Mouse (Mus musculus) adrenal gland, adult 8-10 months (tissue): ENCODE results near the gene Atp13a3. TPM values are rescaled to one million over a fixed set of nuclear protein-coding genes. Genes with fewer than 3 reads are reported as not detected.
"Not testable (repeated sequence)": the region's sequence is repeated elsewhere in the genome, so short reads cannot be mapped to it uniquely, and the experiment has no call there.

Source experiments
- DNase-seq: peaks from one replicate; pipeline ENCODE4 v3.0.0; 2022
- total RNA-seq, 4 experiments: library from RNA; stranded (reverse); gene quantifications; 2 replicates each; pipeline ENCODE4 v1.2.4; 2022

Atp13a3 gene
- 100 to 1,000 TPM in 1 of 4 experiments, 10 to 100 TPM in 3; 64.3 to 103 (median 80.5) TPM for total RNA-seq

DNA sequence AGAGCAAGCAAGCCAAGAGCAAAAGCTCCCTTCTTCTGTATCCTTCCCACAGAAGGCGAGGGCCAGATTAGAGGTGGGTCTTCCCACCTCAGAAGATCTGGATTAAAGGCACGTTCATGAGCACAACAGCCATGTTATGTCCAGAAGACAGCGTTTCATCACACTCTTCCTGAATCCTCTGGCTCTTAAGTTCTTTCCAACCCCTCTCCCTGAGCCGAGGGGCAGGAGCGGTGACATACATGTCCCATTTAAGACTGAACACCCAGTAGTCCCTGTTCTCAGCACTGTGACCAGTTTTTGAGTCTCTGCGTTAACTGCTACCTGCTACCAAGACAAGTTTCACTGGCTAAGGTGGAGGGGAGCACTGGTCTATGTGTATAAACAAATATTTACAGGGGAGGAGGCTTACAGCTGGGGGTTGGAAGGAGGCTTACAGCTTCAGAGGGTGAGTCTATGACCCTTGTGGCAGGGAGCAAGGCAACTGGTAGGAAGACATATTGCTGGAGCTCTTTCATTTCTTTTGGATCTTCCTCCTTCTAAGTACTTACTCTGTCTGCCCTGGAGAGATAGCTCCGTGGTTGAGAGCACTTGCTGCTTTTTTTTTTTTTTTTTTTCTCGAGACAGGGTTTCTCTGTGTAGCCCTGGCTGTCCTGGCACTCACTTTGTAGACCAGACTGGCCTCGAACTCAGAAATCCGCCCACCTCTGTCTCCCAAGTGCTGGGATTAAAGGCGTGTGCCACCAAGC is at the start of gene Atp13a3:
Gene Atp13a3 (minus strand): TSS at position 51 of the 746 bp plus-strand sequence.
- no peak for DNase-seq

DNA sequence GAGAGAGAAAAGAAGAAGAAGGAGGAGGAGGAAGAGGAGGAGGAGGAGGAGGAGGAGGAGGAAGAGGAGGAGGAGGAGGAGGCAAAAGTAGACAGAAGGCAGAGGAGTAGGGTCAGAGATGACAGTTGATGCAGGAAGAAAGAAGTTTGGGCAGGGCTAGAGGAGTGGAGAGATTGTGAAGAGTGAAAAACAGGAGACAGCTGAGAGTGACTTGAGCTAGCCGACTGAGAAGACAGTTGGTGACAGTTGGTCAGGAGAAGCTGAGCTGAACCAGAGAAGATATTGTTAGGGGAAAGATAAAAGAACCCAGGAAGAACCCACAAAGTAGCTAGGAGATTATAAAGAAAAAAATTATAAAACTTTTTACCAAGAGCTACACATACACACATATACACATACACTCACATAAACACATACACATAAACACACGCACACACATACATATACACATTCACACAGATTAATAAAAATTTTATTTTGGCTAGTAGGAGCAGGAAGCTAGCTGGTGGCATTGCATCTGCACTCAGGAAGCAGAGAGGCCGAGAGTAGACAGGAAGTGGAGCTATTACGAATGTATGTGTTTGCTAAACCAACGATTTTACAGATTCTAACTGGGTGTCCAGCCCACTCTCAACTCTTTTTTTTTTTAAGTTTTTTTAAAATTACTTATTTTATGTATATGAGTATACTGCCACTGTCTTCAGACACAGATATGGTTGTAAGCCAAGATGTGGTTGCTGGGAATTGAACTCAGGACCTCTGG is 47.6 kb upstream of the Atp13a3 start:
- DNase-seq: no peak

DNA sequence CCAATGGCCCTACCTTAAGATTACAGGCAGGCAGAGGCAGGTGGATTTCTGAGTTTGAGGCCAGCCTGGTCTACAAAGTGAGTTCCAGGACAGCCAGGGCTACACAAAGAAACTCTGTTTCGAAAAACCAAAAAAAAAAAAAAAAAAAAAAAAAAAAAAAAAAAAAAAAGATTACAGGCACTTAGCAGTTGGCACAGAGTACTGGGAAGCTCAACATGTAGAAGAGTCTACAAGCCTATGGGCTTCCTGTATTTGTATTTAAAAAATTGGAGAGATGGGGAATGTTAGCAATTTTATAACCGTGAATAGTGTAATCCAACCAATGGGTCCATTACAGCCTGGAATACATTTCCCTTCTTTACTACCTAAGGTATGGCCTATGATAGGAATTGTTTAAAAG is 45.4 kb upstream of the Atp13a3 start:
- DNase-seq: not testable (repeated sequence)

DNA sequence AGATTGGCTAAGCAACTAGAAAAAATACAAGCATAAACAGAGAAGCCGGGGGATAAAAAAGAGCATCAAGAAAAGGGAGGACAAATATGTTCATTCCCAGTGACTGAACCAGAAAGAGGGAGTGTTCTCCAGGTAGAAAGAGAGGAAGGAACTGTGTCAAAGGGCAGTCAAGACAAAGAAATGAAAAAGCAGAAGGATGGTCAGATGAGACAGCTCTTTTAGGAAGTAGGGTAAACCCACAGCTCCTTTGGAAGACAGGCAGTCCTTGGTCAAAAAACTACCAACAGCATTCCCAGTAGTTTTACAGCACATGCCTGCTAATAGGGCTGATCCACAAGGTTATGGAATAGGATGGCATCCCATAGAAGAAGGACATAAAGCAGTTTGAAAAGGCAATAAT is 43.2 kb upstream of the Atp13a3 start:
- DNase-seq: no peak

DNA sequence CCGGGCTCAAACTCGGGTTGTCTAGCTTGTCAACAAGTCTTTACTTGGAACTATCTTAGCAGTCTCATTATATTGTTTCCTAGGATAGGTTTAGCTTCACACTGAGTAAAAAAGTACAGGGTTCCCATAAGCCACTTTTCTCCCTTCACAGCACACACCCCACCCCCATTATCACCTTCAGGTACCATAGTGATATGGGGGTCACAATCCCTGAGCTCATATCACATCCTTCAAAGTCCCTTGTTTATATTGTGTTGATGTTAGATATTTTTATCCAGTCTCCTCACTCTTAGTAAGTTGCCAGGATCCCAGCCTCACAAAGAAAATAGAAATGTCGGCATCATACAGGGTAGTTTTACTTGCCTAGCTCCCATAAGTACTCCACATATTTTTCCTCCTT is 42.4 kb upstream of the Atp13a3 start:
- no peak for DNase-seq

DNA sequence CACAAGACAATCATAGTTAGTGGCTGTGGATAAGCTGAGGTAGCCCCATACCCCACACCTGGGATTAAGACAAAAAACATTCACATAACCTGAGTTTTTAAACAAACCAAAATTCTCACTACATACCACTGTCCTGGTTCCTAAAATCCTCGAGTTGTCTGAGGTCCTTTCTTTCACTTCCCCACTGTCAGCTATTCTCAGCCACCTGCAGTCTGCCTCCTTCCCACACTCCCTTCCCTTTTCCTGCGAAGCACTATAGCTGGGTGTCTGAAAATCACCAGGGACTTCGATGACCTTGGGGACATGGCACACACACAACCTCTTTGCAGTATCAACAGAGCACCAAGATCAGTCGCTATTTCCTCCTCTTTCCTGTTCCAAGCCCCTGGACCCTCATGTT is 41.9 kb upstream of the Atp13a3 start:
- DNase-seq: no peak

DNA sequence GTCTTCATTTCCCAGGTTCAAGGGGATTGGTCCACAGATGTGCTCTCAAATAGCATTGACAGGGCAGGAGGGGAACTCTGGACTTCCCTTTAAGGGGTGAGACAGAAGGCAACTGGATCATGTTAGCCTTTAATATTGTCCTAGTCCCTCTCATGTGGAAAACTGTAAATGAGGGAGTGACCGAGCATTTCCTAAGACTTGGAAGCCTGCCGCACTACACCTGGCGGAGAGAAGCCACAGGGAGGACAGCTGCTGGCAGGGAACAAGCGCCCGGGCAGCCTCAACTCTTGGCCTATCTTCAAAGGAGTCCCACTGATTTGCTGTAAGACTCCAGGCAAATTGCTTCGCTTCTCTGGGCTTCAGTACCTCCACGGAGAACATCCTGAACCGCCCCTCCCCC is 37.6 kb upstream of the Atp13a3 start:
- no peak for DNase-seq

DNA sequence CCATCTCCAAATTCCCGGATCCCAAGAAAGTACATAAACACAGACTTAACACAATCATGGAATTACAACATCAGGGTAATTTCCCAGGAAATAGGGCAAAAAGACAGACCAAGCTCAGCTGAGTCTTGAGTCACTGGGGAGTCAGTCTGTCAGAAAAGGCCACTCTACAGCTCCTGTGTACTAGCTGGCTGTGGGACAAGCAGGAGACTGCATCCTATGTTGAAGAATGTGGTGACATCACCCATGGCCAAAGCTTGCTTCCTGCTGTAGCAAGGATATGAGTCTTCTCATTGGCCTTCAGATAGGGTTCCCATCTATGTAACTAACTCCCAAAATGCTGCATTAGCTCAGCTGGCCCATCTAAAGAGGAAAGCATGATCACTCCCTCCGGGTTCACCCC is 36.7 kb upstream of the Atp13a3 start:
- peak; percentile 42 for DNase-seq

DNA sequence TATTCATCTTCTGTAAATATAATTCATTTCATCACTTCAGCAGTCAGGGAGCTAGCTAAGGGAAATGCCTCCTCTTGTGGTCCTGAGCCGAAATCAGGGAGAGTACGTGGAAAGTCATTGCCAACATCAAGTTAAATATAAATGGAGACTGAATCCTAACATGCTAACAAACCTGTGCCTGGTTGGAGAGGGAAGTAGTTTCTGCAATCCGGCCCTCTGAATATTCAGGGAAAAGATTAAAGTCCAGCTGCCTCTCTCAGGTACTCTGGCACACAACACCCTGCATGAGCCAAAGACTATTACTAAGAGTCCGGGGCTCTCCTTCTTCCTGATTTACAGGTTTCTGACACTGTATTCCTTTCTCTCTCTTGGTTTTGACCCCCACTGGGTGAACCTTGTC is 35.6 kb upstream of the Atp13a3 start:
- DNase-seq: no peak

DNA sequence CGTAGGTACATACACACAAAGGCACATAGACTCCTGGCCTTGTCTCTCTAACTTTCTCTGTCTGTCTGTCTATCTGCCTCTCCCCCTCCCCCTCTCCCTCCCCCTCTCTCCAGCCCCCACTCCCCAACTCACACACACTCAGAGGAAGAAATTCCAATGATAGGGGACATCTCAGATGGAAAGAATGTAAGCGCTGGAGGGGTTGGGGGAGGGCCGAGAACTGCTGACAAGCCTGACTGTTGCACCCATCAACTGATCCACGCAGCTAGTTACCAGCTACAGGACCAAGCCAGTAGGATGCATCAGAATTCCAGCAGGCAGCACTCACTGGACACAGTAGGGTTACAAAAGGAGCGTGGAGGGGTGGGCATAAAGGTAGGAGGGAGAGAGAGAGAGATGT is 34.1 kb upstream of the Atp13a3 start:
- no peak for DNase-seq

DNA sequence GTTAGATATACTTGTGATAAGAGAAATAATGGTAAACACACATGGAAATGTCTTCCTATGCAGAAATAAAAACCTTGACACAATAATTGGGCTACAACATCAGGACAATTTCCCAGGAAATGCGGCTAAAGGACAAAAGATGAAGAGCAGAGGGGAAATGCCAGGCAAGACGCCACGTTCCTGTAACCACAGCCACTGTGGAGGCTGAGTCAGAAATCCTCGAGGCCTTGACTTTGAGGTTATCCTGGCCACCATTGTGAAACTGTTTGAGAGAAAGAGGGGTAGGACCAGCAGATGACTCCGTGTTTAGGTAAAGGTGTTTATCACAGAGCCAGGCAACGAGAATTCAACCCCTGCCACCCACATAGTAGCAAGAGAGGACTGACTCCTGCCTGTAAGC is 33.6 kb upstream of the Atp13a3 start:
- DNase-seq: peak; percentile 38

DNA sequence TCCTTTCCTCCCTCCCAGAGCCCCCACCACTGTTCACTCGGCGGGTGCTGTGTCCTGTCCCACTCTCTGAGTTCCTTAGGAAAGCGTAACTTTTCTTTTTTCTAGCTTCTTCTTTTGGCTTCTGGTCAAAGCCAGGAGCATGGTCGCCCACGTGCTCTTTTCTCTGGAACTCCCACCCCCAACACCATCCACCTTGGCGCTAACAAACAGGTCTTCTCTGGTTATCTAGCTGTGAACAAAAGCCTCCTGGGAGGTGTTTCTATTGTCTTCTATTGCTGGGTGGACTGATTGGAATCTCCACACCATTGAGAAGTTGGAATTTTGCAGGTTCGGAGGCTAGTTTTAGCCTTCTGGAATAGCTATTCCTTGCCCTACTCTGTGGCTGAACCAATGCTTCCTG is 30.5 kb upstream of the Atp13a3 start:
- DNase-seq: no peak

DNA sequence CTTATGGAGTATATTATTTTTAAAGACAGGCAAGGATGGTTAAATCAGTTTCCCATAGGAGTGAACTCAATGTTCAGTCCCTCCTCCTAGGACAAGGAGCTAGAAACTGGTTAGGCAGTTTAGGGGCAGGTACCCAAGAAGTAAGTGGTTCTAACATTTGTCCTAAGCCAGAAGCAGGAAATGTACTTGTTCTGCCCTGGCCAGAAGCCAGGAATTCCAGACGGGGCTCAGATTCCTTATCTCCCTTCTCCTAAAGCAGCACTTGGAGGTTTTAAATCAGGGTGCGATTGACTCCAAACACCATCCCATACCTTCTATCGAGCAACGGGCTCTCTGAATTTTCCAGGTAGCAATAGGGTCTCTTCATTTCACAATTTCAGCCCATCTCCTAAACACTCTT is 29.6 kb upstream of the Atp13a3 start:
- DNase-seq: no peak

DNA sequence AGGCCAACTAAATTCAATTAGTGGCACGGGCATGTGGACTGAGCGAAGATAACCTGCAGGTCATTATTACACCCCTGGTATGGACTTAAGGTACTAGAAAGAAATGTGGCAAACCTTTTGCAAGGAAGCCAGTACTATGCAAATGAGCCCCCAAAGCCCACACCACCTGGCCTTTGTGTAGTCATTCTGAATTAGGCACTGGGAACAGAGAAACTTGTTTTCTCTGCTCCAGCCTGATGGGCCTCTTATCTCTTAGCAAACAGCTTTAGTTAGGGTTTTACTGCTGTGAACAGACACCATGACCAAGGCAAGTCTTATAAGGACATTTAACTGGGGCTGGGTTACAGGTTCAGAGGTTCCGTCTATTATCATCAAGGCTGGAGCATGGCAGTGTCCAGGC is 27.4 kb upstream of the Atp13a3 start:
- no peak for DNase-seq

DNA sequence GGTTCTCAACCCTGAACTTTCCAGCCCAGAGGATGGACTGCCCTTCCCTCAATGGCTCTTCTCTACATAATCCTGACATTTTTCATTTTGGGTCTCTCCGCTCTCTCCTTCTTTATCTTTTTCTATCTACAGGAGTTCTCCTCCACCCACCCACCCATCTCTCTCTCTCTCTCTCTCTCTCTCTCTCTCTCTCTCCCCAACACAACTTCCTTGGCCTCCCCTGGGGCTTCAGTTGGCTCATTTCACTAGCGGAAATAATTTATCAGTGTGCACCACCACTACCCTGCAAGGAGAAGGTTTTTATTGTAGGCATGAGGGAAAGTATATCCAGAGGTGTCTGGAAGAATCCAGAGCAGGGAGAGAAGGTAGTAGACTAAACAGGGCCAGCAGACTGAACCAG is 26.3 kb upstream of the Atp13a3 start:
- DNase-seq: no peak

DNA sequence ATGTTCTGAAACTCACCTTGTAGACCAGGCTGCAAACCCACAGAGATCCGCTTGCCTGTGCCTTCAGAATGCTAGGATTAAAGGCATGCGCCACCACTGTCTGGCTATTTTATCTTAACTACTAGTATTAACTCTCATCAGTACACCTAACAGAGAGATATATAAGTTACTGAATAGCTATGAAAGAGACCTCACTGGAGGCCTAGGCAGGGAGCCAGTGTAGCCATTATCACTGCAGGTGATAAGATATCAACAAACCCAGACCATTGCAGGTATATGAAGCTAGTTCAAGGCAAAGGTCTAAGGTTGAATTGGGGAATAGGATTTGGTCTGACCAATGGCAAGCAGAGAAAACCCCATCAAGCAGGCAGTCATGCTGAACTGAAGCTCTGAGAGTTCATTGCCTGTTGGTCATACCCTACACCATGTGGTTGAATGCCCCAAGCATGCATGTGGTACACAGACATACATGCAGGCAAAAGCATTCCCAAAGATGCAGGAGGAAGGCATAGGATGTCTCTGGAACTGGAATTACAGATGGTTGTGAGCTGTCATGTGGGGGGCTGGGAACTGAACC is 24.8 kb upstream of the Atp13a3 start:
- no peak for DNase-seq

DNA sequence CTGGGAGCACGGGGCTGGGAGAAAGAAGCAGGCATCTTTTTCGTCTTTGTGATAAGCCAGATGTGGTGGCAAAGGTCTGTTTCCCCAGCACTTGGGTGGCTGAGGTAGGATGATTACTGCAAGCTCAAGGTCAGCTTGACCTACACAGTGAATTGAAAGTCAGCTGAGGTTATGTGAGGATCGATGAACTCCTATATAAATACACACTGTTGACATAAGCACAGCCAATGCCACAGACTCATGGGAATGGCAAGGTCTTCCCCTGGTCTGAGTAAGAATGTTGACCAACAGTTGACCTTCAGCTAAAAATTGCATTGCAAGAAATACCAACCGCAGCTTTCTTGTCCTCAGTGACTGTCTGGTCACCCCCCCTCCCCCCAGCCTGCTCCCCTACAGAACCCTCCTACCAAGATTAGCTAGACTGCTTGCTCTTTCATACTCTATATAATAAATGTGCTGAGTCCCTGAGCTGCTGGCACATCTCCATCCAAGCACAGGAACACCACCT is 23.0 kb upstream of the Atp13a3 start:
- DNase-seq: peak; percentile 26

DNA sequence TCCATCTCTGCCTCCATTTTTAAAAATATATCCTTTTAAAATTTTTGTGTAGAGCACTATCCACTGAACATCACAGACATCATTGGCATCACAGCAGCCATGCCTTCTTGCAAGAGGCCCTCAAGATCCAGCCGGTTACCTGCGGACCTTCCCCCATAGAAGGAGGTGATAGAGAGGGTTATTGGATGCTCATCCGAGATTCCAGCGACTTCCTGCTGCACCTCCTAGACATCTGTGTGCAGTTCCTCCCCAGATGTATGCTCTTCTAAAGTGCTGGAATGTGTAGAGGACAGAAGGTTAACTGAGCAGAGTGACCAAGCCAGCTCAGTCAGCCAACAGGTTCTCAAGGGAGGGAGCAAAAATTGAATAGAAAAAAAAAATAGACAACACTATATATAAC is 21.7 kb upstream of the Atp13a3 start:
- DNase-seq: no peak

DNA sequence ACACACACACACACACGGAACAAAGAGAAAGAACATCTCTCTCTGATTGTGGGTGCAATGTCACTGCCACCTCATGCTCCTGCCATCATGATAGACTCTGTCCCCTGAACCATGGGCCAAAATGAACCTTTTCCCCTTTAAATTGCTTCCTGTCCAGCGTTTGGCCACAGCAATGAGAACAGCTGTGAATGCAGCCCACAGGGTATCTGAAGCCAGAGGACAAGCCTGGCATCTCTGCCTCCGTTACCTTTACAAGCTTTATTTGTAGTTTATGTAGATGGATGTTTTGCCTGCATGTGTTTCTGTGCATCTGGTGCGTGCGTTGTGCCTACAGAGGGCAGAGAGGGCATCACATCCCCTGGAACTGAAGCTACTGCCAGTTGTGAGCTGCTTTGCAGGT is 21.2 kb upstream of the Atp13a3 start:
- DNase-seq: no peak

DNA sequence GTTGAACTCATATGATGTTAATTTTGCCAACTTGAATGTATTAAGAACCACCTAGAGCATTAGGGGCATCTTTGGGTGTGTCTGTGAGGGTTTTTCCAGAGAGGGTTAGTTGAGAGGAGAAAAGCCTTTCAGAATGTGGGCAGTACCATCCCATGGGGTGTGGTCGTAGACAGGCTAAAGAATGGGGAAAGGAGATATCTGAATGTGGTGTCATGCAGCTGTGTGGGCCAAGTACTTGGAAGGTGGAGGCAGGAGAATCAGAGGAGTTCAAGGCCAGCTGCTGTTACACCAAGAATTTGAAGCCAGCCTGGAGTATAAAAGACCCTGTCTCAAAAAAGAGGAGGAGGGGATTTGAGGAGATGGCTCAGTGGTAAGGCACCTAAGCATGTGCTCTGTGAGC is 20.2 kb upstream of the Atp13a3 start:
- DNase-seq: no peak

DNA sequence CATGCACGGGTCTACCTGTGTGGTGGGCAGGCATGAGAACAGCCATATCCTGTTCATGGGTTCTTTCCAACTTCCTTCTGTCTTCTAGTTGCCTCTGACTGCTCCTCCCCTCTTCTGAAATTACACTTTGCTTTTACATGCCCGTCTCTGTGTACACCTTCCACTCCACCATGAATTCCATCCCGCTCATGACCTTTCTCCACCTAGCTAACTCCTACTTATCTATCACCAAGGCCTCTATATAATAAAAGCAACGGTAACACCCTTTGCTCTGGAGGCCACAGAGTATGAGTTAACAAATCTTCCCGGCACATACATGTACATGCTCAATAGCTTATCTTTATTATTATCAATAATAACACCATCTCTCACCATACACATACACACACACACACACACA is 18.3 kb upstream of the Atp13a3 start:
- DNase-seq: no peak

DNA sequence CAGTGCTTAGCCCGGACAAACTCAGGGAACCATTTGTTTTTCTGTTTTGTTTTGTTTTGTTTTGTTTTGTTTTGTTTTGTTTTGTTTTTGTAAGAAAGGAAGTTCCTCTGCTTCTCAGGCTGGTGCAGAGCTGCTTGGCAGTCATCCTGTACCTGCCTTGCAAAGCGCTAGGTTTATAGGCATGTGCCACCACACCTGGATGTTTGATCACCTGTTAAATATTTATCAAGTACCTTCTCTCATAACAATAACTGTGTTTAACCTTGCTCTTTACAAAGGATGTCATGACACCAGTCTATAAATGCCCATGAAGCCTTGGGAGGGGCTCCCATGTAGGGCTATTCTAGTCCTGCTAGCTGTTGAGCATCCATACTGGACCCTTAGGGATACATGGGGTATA is 10.9 kb upstream of the Atp13a3 start:
- DNase-seq: no peak

DNA sequence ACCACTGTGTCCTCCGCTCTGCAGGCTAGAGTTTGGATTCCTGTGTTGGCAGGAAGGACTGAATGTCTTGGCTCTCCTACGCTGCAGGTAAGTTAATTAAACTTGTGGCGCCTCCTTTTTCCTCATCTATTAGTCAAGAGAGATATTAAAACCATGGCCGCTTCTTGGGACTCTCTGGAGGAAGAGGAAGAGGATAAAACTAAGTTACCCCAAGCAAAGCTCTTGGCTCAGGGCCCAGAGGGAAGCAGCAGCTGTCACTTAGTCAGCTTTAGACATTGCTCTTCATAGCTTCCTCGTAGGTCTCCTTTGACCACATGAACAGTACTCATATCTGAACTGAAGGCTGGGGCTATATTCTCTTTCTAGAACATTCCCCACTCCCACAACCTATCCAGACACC is 10.5 kb upstream of the Atp13a3 start:
- DNase-seq: no peak

DNA sequence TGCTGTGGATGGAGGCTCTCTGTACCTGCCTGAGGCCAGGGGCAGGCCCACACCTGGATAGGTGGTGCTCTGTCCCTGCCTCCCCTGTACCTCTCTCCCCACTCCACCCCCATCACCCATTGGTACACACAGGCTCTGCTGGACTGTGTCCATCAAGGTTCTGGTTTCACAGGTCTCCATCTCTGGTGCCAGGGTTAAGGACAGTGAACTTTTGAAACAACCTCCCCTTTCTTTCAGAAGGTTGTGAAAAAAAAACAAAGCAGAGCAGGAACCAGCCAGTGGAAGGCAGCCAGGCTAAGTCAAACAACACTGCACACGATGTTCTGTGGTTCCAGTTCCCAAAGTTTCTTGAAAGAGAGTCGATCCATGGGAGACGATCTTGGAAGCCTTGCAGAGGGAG is 6.9 kb upstream of the Atp13a3 start:
- no peak for DNase-seq
